Mouse (Mus musculus) midbrain, postnatal 0 days (tissue): ENCODE results near the gene Prrg3. TPM values are rescaled to one million over a fixed set of nuclear protein-coding genes. Genes with fewer than 3 reads are reported as not detected.
"Not testable (repeated sequence)": the region's sequence is repeated elsewhere in the genome, so short reads cannot be mapped to it uniquely, and the experiment has no call there.

ENCODE experiments used
- ATAC-seq: fragments of 200-750 bp; cut with Nextera tagmentation; 2 replicates; pipeline ENCODE4 v1.8.0; 2017; ENCODE audit warnings: moderate number of reproducible peaks, mild to moderate bottlenecking, moderate TSS enrichment, moderate library complexity; ENCODE audit not compliant: low FRiP score
- DNase-seq: peaks from one replicate; pipeline ENCODE4 v3.0.0-alpha.2; 2015; ENCODE audit warnings: low spot score
- H3K27ac ChIP-seq: fragments of 300-500 bp; sonication (generic); 2 replicates; pipeline ENCODE4 v1.5.1; 2014; ENCODE audit warnings: low read depth, mild to moderate bottlenecking, low read length, mixed read lengths
- H3K27me3 ChIP-seq: fragments of 300-500 bp; sonication (generic); 2 replicates; pipeline ENCODE4 v1.6.1; 2014; ENCODE audit warnings: low read length, control low read depth, mixed read lengths; ENCODE audit not compliant: insufficient read depth
- H3K36me3 ChIP-seq: fragments of 300-500 bp; sonication (generic); 2 replicates; pipeline ENCODE4 v1.6.1; 2014; ENCODE audit warnings: low read length, control low read depth, mixed read lengths; ENCODE audit not compliant: insufficient read depth
- H3K4me1 ChIP-seq: fragments of 300-500 bp; sonication (generic); 2 replicates; pipeline ENCODE4 v1.6.1; 2014; ENCODE audit warnings: mild to moderate bottlenecking, control low read depth, antibody characterized with exemption, low read length, mixed read lengths; ENCODE audit not compliant: insufficient read depth
- H3K4me2 ChIP-seq: fragments of 300-500 bp; sonication (generic); 2 replicates; pipeline ENCODE4 v1.6.1; 2014; ENCODE audit warnings: low read depth, mild to moderate bottlenecking, low read length, mixed read lengths; ENCODE audit not compliant: poor library complexity, severe bottlenecking
- H3K4me3 ChIP-seq: fragments of 300-500 bp; sonication (generic); 2 replicates; pipeline ENCODE4 v1.5.1; 2014; ENCODE audit warnings: low read depth, mild to moderate bottlenecking, low read length, moderate library complexity
- H3K9ac ChIP-seq: fragments of 300-500 bp; sonication (generic); replicated peaks from 2 replicates; pipeline ENCODE4 v1.6.1; 2014; ENCODE audit warnings: mild to moderate bottlenecking, low read length, moderate library complexity, mixed read lengths; ENCODE audit not compliant: poor library complexity, severe bottlenecking
- H3K9me3 ChIP-seq: fragments of 300-500 bp; sonication (generic); 2 replicates; pipeline ENCODE4 v1.6.1; 2016; ENCODE audit warnings: low read length, control low read depth
- CTCF ChIP-seq: IDR thresholded peaks from 2 replicates; pipeline ENCODE4 v1.5.1; 2016; ENCODE audit warnings: antibody characterized with exemption, mild to moderate bottlenecking
- WGBS: fragments of 180-500 bp; shearing (Covaris S2); extraction: QIAGEN DNeasy Blood & Tissue Kit; methylation state at CpG from one replicate; pipeline ENCODE4 v1.1.7; 2014; 5-methylcytosine and 5-hydroxymethylcytosine counted together
- polyA plus RNA-seq: library from polyadenylated mRNA; unstranded; fragments of >200 nt; fragmentation: Nextera tagmentation; extraction: Ambion mirVana; gene quantifications from 2 replicates; pipeline ENCODE4 v1.2.1, GENCODE M21; 2015
- total RNA-seq: library from RNA; depleted of rRNA; stranded (reverse); fragments of >200 nt; gene quantifications from 2 replicates; pipeline ENCODE4 v1.2.3, GENCODE M21; 2014

Prrg3 gene
- total and polyA plus RNA-seq, 2 experiments from 2014 or later, result 9.6 to 17.6 TPM

- Histone ChIP-seq H3K9me3 (no peaks in the 10 kb centered on the region), H3K9ac (no peak overlapping the region), H3K36me3 (no peaks in the 10 kb centered on the region), H3K4me1 (no peaks in the 10 kb centered on the region), H3K27ac (no peak overlapping the region), H3K4me3 (no peak overlapping the region), H3K4me2 (no peak overlapping the region), H3K27me3 (no peaks in the 10 kb centered on the region)
- ATAC-seq (no peak), DNase-seq (no peak)
- no peak for TF ChIP-seq CTCF
- 76% methylated on average over 5 of the region's 5 CpGs for WGBS
These were observed 8.9 kb downstream of the Prrg3 start for GRCm38 (mm10) chrX:71971325-71971724.

GRCm38 (mm10) chrX:71972686-71973085, 10.3 kb downstream of the Prrg3 start, which contains the start of gene Fate1:
Fate1 (plus strand) TSS chrX:71972986.
- WGBS, result 83% methylated on average over 2 of the region's 2 CpGs
- ATAC-seq, result no peak

GRCm38 (mm10) chrX:71977681-71978080, 15.3 kb downstream of the Prrg3 start:
- not testable (repeated sequence) for H3K27me3 ChIP-seq, H3K4me3 ChIP-seq, DNase-seq, H3K9me3 ChIP-seq, H3K27ac ChIP-seq, H3K36me3 ChIP-seq, H3K4me1 ChIP-seq, ATAC-seq, H3K9ac ChIP-seq, H3K4me2 ChIP-seq

More at GRCm38 (mm10) chrX:71972686-71973085, 10.3 kb downstream of the Prrg3 start, which contains the start of gene Fate1:
- Histone ChIP-seq H3K9me3 (no peaks in the 10 kb centered on the region), H3K4me3 (no peak within 1 kb of the TSS), H3K4me1 (no peaks in the 10 kb centered on the region), H3K9ac (no peak within 1 kb of the TSS), H3K27ac (no peak within 1 kb of the TSS), H3K27me3 (no peaks in the 10 kb centered on the region), H3K36me3 (no peaks in the 10 kb centered on the region), H3K4me2 (no peak within 1 kb of the TSS)
- no peak for DNase-seq
- TF ChIP-seq CTCF, result no peak

DNA sequence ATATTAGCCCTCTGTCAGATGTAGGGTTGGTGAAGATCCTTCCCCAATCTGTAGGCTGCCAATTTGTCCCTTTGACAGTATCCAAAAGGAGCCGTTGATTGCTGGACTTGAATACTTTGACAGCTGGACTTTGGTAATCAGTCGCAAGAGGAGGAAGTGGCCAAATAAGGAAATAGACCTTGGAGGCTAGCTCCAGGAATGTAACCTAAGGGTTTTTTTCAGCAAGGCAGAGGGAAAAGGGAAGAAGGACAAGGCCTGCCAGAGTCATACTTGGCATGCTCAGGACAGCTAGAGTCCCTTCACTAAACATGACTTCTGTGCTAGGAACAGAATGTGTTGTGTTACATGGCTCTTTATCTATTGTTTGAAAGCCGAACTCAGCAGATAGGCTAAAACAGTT, 18.0 kb downstream of the Prrg3 start:
- H3K4me3 ChIP-seq, result no peak overlapping the region
- DNase-seq (no peak), ATAC-seq (no peak)
- H3K4me1 ChIP-seq, result no peaks in the 10 kb centered on the region
- WGBS, result 78% methylated on average over 3 of the region's 3 CpGs
- TF ChIP-seq CTCF, result no peak
- no peak overlapping the region for H3K9ac ChIP-seq
- H3K27ac ChIP-seq, result no peak overlapping the region
- H3K27me3 ChIP-seq, result no peaks in the 10 kb centered on the region
- no peaks in the 10 kb centered on the region for H3K9me3 ChIP-seq
- no peaks in the 10 kb centered on the region for H3K36me3 ChIP-seq
- no peak overlapping the region for H3K4me2 ChIP-seq

GRCm38 (mm10) chrX:71981322-71981721, 18.9 kb downstream of the Prrg3 start:
- TF ChIP-seq CTCF, result no peak
- DNase-seq (no peak), ATAC-seq (no peak)
- Histone ChIP-seq H3K9ac (no peak overlapping the region), H3K4me1 (no peaks in the 10 kb centered on the region), H3K9me3 (no peaks in the 10 kb centered on the region), H3K4me2 (no peak overlapping the region), H3K36me3 (no peaks in the 10 kb centered on the region), H3K4me3 (no peak overlapping the region), H3K27me3 (no peaks in the 10 kb centered on the region), H3K27ac (no peak overlapping the region)
- 65% methylated on average over 2 of the region's 2 CpGs for WGBS

- Histone ChIP-seq H3K9me3 (no peaks in the 10 kb centered on the region), H3K4me1 (no peaks in the 10 kb centered on the region), H3K4me2 (no peak overlapping the region), H3K4me3 (no peak overlapping the region), H3K27ac (no peak overlapping the region), H3K9ac (no peak overlapping the region), H3K27me3 (no peaks in the 10 kb centered on the region), H3K36me3 (no peaks in the 10 kb centered on the region)
- 76% methylated on average over 2 of the region's 2 CpGs for WGBS
- TF ChIP-seq CTCF, result no peak
- ATAC-seq, result no peak
- DNase-seq, result no peak
These were observed 20.8 kb downstream of the Prrg3 start for GRCm38 (mm10) chrX:71983205-71983604.
